Mouse (Mus musculus): ENCODE measurements around the gene Fosb. TPM values are rescaled to one million over a fixed set of nuclear protein-coding genes. Genes with fewer than 3 reads are reported as not detected.
A peak's percentile ranks its signal among the peaks of the same experiment; 100 is the strongest.

The Fosb gene
- total RNA-seq, 2 experiments from 2014 or later: 1.2 to 1.3 TPM

DNA sequence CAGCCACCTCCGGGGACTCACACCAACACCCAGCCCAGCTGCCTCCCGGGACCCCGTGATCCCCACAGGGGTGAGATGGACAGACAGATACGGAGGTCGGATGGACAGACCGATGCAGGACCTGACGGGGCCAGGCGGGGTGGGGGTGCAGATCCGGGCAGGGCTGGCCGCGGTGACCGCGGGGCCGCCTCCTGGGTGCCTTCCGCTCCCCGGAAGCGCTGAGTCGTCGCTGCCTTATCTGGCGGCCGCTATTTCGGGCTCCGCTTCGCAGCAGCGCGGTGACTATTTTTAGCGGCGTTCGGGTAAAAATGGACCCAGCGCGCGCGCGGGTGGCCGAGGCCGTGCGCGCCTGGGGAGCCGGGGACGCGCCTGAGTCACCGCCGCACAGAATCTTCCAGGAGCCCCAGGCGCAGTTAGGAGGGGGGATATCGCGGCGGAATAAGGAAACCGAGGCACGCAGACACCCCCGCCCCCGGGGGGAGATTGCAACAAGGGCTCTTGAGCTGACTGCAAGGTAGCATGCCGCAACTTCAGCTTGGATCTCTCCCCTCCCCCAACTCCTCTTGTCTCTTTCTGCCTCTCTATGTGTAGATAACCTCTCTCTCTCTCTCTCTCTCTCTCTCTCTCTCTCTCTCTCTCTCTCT is 23.0 kb upstream of the Fosb start:
- peak; percentile 51 for DNase-seq
- intact Hi-C loops (cut with DNase I): no loop called here

DNA sequence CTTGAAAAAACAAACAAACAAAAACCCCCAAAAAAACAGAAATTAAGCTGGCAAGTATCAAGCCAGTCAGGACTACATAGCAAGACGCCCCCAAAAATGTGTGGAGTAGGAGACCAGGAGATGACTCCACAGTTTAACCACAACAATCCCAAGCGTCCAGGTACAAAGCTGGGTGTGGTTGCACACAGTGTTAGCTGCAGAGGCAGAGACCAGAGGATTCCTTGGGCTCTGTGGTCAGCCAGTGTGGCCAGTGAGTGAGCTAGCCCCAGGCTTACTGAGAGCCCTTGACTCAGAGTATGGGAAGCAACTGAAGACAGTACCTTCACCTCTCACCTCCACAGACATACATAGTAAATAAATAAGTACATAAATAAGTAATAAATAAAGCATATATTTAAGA is 22.1 kb upstream of the Fosb start:
- intact Hi-C loops (cut with DNase I): no loop called here
- no peak for DNase-seq

DNA sequence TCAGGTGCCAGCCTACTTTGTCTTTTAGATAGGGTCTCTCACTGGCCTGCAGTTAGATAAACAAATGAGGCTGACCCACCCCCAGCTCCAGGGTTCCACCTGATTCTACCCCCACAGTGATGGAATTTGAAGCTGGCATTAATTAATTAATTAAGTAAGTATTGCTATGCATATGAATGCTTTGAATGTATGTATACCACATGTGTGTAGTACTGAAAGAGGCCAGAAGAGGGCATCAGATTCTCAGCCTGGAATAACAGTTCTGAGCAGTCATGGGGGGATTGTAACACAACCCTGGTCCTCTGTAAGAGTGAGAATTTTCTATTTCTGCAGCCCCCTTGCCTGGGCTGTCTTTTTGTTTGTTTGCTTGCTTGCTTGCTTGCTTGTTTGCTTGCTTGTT is 18.6 kb upstream of the Fosb start:
- intact Hi-C loops (cut with DNase I): no loop called here
- DNase-seq: no peak

GRCm38 (mm10) chr7:19327782-19328181 is 17.9 kb upstream of the Fosb start:
- DNase-seq: no peak
- intact Hi-C loops (cut with DNase I): no loop called here

- intact Hi-C loops (cut with DNase I): no loop called here
- peak; percentile 72 for DNase-seq
These were observed 17.3 kb upstream of the Fosb start for GRCm38 (mm10) chr7:19327128-19327527.

DNA sequence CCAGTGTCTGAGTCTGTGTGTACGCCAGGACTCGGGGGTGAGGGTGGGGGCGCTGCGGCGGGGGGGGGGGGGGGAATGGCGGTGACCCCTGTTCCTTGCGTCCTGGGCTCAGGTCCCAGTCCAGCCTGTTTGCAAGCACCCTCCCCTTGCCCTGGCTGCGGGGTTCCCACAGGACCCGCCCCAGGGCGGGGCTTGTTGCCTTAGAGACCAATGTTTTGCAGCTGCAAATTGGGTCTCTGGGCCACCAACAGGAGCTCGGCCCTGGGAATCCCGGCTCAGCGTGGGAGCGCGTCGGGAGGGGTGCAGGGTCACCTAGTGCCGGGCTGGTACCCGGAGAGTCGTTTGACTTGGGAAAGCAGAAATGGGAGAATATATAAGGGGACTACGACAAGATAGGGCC is 16.5 kb upstream of the Fosb start:
- DNase-seq: peak; percentile 74
- intact Hi-C loops (cut with DNase I): no loop called here

DNA sequence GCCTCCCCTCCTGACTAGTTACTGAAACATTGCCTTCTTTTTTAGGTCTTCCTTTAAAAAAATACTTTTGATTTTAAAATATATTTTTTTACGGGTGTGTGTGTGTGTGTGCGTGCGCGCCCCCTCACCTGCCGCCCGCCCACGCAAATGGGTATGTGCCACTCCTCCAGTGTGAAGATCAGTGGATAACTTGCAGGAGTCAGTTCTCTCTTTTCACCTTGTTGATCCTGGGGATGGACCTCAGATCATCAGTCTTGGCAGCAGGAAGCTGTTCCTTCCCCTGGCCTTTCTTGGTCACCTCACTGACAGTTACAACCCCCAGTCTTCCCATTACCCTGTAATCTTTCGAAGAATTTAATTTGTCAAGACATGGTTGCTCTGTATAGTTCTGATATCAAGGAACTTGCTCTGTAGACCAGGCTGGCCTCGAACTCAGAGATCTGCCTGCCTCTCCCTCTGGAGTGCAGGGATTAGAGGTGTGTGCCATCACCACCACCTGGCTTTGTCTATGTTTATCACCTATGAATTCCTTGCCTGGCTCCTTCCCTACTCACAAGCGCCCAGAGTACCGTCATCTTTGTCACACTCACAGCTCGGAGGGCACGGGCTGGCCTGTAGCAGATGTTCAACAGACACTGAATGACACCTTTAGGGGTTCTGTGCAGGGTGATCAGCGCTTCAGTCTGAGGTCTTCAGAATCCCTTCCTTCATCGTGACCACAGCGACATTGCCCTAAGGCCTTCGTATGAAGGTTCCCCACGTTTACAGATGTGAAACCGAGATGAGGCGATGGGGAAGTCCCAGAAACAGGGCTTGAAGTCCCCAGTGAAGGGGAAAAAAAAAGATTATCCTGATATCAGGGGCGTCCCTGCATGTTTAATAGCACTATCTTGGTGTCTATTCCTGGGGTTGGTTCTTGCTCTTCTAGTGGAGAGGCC is 15.7 kb upstream of the Fosb start:
- intact Hi-C loops (cut with DNase I): no loop called here

DNA sequence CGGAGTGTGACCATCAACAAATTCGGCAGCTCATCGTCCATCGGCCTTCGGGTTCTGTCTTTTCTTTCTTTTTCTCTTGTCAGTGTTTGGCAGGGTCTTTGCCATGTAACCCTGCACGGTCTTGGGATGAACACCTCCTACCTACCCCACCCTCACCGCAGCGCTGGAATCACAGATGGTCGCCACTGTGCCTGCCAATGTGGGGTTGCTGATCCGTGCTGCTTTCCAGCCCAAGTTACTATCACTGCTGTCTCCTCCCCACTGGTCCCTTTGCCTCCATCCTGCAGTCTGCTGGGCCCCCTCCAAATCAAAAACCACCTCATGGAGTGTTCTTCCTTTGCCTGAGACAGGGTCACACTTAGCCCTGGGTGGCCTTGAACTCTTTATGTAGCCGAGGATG is 14.4 kb upstream of the Fosb start:
- intact Hi-C loops (cut with DNase I): no loop called here
- no peak for DNase-seq

More for the DNA sequence above, 15.7 kb upstream of the Fosb start:
- no peak for DNase-seq

DNA sequence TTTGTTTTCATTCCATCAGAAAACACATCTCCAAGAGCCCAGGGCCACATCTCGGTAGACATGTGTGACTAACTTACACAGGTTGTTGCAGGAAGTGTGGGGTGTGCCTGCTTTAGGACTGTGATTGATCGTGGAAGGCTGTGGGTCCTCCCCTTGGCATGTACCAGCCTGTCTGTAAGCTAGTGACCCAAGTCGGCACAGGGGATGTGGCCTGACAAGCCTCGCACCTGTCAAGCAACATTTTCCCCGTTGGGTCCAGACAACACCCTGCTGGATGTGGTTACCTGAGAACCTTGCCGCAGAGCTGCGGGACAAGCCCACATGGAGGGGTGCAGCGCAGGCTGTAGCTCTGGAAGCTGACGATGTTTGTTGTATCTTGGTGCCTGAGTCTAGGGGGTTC is 12.6 kb upstream of the Fosb start:
- intact Hi-C loops (cut with DNase I): no loop called here

GRCm38 (mm10) chr7:19321464-19321863 is 11.6 kb upstream of the Fosb start:
- intact Hi-C loops (cut with DNase I): no loop called here
- no peak for DNase-seq

More for the DNA sequence above, 12.6 kb upstream of the Fosb start:
- no peak for DNase-seq

- no peak for DNase-seq
- intact Hi-C loops (cut with DNase I): no loop called here
These were observed 10.8 kb upstream of the Fosb start for GRCm38 (mm10) chr7:19320637-19321036.

DNA sequence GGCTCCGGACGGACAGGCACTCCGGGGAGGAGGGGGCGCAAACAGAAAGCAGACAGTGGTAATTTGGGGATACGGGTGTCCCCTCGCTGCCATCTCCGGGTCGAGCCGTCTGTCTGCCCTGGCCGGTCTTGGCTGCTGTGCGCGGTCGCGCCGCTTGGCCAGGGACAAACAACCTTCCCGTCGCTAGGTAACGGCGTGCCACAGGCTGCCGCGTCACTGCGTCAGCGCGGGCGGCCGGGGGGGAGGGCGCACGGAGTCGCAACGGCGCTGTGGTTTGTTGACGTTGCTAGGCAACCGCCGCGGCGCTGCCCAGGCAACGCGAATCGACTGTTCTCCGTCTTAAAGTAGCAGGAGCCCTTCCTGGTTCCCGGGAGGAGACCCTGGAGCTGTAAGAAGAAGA is 10.1 kb upstream of the Fosb start:
- intact Hi-C loops (cut with DNase I): no loop called here
- peak; percentile 97 for DNase-seq

GRCm38 (mm10) chr7:19319458-19319857 is 9.6 kb upstream of the Fosb start:
- no peak for DNase-seq
- intact Hi-C loops (cut with DNase I): no loop called here

GRCm38 (mm10) chr7:19318676-19319075 is 8.8 kb upstream of the Fosb start:
- DNase-seq: no peak
- intact Hi-C loops (cut with DNase I): no loop called here

DNA sequence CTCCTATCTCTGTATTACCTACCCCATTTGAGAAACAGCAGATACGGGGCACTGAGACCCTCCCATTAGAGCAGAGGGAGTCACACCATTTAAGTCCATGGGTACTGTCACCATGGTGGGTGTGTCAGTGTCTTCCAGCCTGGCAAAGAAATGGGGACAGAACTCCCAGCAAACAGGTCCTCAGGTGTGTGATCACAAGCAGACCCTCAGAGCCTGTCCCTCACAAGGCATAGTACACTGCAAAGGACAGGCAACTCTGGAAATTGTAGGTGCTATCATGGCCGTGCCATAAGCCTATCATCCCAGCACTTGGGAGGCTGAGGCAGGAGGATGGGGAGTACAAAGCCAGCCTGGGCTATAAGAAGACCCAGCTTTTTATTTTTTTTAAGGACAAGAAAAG is 8.3 kb upstream of the Fosb start:
- intact Hi-C loops (cut with DNase I): no loop called here
- no peak for DNase-seq

DNA sequence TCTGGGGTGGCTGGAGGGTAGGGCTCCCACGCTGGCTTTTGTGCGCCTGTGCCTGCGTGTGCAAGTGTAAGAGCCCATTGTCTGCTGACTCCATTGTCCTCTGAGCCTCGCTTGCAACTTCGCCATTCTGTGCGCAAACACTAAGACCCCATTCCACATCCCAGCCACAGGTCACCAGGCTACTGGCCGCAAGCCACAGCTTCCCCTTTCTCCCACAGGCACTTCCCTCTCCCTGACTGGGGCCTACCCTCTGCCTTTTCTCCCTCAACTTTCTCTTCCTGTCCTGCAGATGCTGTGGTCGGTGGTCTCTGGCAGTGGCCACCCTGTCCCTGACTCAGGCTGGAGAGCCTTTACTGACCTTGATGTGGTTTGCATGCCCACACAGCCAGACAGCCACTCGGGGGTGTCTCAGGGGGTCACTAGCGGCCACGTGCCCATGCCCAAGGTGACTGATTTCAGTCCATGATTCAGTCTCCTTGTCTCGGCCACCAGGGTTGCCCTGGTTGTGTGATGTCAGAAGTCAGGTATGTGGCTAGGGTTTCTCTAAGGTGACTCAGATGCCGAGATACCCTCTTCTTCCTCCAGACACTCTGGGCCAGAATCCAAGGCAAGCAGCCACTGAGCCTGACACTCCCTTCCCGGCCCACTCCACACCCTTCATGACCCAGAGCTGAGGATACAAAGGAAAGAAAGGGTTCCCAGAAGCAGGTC is 6.8 kb upstream of the Fosb start:
- DNase-seq: no peak
- intact Hi-C loops (cut with DNase I): no loop called here

GRCm38 (mm10) chr7:19314033-19314432 is 4.2 kb upstream of the Fosb start:
- intact Hi-C loops (cut with DNase I): no loop called here
- DNase-seq: no peak

DNA sequence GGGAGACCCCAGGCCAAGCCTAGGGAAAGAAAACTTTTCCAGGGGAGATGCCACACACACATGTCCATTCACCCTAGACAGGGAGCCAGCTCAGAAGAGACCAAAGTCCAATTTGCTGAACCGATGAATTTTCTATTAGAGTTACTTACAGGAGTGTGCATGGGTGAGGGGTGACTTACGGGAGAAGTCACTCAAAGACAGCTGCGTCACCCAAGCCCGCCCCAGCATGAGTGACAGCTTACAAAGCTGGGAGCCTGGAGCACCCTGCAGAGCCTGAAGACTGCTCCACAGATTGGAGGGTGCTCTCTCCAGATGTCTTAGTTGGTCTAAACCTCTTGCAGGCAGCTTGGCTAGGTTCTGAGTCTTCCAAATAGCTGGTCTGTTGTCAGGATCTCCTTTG is 2.1 kb upstream of the Fosb start:
- intact Hi-C loops (cut with DNase I): no loop called here
- DNase-seq: no peak

DNA sequence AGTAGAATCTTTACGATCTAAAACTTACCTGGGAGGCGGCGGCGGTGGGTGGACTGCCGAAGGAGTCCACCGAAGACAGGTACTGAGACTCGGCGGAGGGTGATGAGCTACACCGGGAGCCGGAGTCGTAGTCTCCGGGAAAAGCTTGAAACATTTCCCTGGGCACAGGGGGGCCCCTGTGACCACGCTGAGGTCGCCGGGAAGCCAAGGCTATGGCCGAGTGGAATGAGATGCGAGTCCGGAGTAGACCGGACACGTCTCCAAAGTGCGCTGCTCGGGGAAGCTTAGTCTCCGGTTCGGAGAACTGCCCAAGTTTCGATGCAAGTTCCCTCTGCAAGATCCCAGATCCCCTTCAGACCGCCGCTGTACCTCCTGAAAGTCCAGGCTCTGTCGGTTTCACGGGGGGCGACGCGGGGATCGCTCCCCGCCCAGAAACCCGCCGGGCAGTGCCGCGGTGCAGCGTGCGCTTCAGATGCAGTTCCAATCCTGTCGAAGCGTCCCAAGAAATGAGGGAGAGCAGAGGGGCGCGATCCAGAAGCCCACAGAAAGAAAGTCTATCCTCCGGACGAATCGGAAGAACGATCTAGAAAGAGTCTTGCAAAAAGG is 470 bp downstream of the Fosb start:
- DNase-seq: no peak
- intact Hi-C loops (cut with DNase I): no loop called here

- intact Hi-C loops (cut with DNase I): no loop called here
- DNase-seq: peak; percentile 97
These were observed 1.2 kb downstream of the Fosb start for GRCm38 (mm10) chr7:19308454-19309277.
